Mouse (Mus musculus) spleen, adult 2 months (tissue): ENCODE data around the gene N4bp2. TPM values are rescaled to one million over a fixed set of nuclear protein-coding genes. Genes with fewer than 3 reads are reported as not detected.
A peak's percentile ranks its signal among the peaks of the same experiment; 100 is the strongest.

Experiments
- DNase-seq, 2 experiments: peaks; one replicate each; pipeline versions ENCODE4 v3.0.0 to v3.0.0-alpha.2; 2012 to 2021; ENCODE audit warnings: low spot score in 2 of 2, low read depth in 1 of 2
- H3K27ac ChIP-seq: fragments of 200-500 bp; 2 replicates; pipeline ENCODE4 v1.5.1; 2012; ENCODE audit warnings: low read length, inconsistent platforms; ENCODE audit not compliant: insufficient read depth
- H3K27me3 ChIP-seq: fragments of 200-500 bp; 2 replicates; pipeline ENCODE4 v1.6.1; 2012; ENCODE audit warnings: mild to moderate bottlenecking, moderate library complexity, low read length, inconsistent platforms; ENCODE audit not compliant: control insufficient read depth, insufficient read depth
- H3K36me3 ChIP-seq: fragments of 200-500 bp; 2 replicates; pipeline ENCODE4 v1.6.1; 2012; ENCODE audit warnings: mild to moderate bottlenecking, low read length, inconsistent platforms; ENCODE audit not compliant: control insufficient read depth, insufficient read depth
- H3K4me1 ChIP-seq: fragments of 200-500 bp; 2 replicates; pipeline ENCODE4 v1.6.1; 2011; ENCODE audit warnings: inconsistent platforms; ENCODE audit not compliant: control insufficient read depth, insufficient read depth, insufficient read length
- H3K4me3 ChIP-seq: fragments of 200-500 bp; 2 replicates; pipeline ENCODE4 v1.5.1; 2011; ENCODE audit warnings: mild to moderate bottlenecking, inconsistent platforms; ENCODE audit not compliant: insufficient read depth, insufficient read length; ENCODE audit errors: extremely low read depth
- CTCF ChIP-seq: fragments of 200-500 bp; IDR thresholded peaks from 2 replicates; pipeline ENCODE4 v1.5.1; 2011; ENCODE audit warnings: mild to moderate bottlenecking, inconsistent platforms; ENCODE audit not compliant: insufficient read depth, insufficient read length, insufficient replicate concordance; ENCODE audit errors: extremely low read depth
- POLR2A ChIP-seq: fragments of 200-500 bp; IDR thresholded peaks from 2 replicates; pipeline ENCODE4 v1.6.1; 2011; ENCODE audit warnings: low read depth, low read length, inconsistent platforms
- WGBS: fragments of 180-500 bp; shearing (Covaris S2); methylation state at CpG from one replicate; pipeline ENCODE4 v1.1.7; 2018; 5-methylcytosine and 5-hydroxymethylcytosine counted together
- polyA plus RNA-seq: library from polyadenylated mRNA; depleted of rRNA; stranded (reverse); fragments of >200 nt; gene quantifications from 2 replicates; pipeline ENCODE4 v1.2.3, GENCODE M21; 2012

N4bp2 gene
- polyA plus RNA-seq, 1 experiment, result 7.3 TPM

DNA sequence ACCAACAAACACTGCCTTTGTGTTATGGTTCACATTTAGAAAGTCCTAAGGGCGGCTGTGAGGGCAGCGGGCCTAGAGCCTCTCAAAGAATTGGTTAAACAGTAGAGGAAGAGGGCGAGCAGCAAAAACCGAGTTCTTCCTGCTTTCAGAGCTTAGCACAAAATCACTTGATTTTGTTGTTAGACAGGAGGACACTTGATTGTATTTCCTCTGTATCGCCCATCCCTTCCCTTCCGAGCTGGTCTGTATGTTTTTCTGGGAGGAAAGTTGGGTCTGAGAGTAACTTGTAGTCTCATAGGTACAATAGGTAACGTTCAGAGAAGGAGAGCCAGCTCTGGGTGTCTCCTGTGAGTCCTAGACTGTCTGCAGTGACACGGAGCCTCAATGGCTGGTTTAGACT, 63.8 kb downstream of the N4bp2 start:
- no peak overlapping the region for H3K4me3 ChIP-seq
- H3K4me1 ChIP-seq, result no peaks in the 10 kb centered on the region
- H3K27me3 ChIP-seq, result no peaks in the 10 kb centered on the region
- no peak for TF ChIP-seq POLR2A
- no peak for TF ChIP-seq CTCF
- WGBS, result 79% methylated on average over 8 of the region's 8 CpGs
- DNase-seq, result no peak
- peaks cover 14% of the 10 kb centered on the region for H3K36me3 ChIP-seq
- H3K27ac ChIP-seq, result peak overlapping the region; percentile 60

DNA sequence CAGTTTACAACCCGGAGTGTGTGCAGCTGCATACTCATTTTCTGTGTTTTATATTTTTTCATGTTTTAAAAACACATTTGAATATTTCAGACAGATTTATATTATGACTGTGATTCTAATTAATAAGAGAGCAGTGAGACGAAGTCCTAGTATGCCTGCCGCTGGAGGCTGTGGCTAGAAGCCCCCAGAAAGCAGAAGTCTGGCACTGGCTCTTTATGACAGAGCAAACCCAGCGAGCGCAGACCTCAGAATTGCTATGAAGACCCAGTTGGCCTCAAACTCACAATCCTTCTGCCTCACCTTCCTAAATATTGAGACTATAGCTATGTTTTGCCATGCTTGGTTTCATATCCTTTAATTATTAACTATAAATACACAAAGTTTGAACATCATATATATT, 64.9 kb downstream of the N4bp2 start:
- DNase-seq, result no peak
- no peaks in the 10 kb centered on the region for H3K27me3 ChIP-seq
- H3K4me1 ChIP-seq, result no peaks in the 10 kb centered on the region
- WGBS, result 67% methylated on average over 5 of the region's 5 CpGs
- no peak for TF ChIP-seq POLR2A
- TF ChIP-seq CTCF, result no peak
- no peak overlapping the region for H3K27ac ChIP-seq
- peaks cover 10% of the 10 kb centered on the region for H3K36me3 ChIP-seq
- H3K4me3 ChIP-seq, result no peak overlapping the region

DNA sequence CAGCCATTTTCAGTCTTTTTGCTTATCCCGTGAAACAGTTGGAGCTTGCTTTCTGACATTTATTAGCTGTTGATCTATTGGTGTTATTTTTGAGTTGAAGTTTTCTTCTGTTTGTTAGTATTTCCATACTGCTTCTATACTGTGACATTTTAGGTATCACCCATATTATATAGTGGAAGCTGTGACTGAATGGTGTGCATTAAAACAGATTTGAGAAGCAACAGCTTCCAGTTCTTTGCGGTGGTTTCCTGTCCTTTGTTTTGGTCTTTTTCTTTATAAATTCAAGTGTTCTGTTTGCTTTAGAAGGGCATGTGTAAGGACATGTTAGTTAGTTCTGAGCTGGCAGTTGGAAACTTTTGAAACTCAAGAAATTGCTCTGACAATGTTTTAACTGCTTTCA, 65.7 kb downstream of the N4bp2 start:
- Histone ChIP-seq H3K4me3 (no peak overlapping the region), H3K27me3 (no peaks in the 10 kb centered on the region), H3K4me1 (no peaks in the 10 kb centered on the region), H3K27ac (no peak overlapping the region), H3K36me3 (peaks cover 10% of the 10 kb centered on the region)
- 44% methylated on average over 2 of the region's 2 CpGs for WGBS
- TF ChIP-seq CTCF (no peak), POLR2A (no peak)
- DNase-seq, result no peak

DNA sequence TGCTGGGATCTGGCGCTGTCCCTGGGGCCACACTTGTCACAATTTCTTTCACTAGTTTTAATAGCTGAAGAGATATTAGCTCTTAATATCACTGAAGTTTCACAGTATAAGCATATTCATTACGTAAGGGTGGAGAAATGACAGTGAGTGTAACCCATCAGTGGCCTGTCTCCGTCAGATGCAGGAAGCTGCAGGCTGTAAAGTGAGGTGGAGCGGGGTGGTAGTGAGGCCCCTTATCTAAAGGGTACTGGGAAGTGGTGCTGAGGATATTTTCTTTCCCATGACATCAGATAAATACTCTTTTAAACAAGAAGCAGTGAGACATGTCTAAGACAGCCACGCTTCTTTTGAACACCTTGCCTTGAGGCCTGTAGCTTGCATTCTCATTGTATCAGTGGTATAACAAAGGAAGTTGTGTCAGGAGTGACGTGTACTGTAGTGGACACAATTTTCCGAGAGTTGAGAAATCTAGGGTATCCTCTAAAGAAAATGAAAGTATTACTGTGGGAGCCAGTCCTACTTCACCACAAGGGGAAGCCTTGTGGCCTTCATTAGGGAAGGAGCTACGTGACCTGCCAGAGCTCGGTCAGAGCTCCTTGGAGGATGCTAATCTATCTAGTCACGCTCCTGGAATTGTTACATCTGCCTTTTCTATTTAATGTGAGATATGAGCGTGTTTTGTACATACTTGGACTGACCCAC, 68.7 kb downstream of the N4bp2 start:
- no peak for DNase-seq
- Histone ChIP-seq H3K27ac (no peak overlapping the region), H3K27me3 (no peaks in the 10 kb centered on the region), H3K36me3 (peaks cover 3% of the 10 kb centered on the region), H3K4me1 (no peaks in the 10 kb centered on the region), H3K4me3 (no peak overlapping the region)
- 63% methylated on average over 11 of the region's 11 CpGs for WGBS
- TF ChIP-seq POLR2A (no peak), CTCF (no peak)

DNA sequence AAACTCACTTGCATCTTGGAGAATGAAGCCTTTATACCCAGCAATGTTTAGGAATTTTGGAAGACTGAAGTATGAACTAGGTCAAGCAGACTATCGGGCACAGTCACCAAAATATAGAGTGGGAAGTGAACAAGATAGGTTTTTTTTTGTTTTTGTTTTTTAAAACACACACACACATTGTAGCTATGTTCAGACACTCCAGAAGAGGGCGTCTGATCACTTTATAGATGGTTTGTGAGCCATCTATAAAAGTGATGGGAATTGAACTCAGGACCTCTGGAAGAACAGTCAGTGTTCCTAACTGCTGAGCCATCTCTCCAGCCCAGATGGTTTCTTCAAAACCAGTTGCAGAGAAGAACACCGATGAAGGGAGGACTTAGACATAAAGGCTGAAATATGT, 69.8 kb downstream of the N4bp2 start:
- TF ChIP-seq CTCF, result no peak
- TF ChIP-seq POLR2A, result no peak
- 85% methylated on average over 3 of the region's 3 CpGs for WGBS
- Histone ChIP-seq H3K4me1 (no peaks in the 10 kb centered on the region), H3K27ac (no peak overlapping the region), H3K4me3 (no peak overlapping the region), H3K27me3 (no peaks in the 10 kb centered on the region), H3K36me3 (no peaks in the 10 kb centered on the region)
- no peak for DNase-seq

DNA sequence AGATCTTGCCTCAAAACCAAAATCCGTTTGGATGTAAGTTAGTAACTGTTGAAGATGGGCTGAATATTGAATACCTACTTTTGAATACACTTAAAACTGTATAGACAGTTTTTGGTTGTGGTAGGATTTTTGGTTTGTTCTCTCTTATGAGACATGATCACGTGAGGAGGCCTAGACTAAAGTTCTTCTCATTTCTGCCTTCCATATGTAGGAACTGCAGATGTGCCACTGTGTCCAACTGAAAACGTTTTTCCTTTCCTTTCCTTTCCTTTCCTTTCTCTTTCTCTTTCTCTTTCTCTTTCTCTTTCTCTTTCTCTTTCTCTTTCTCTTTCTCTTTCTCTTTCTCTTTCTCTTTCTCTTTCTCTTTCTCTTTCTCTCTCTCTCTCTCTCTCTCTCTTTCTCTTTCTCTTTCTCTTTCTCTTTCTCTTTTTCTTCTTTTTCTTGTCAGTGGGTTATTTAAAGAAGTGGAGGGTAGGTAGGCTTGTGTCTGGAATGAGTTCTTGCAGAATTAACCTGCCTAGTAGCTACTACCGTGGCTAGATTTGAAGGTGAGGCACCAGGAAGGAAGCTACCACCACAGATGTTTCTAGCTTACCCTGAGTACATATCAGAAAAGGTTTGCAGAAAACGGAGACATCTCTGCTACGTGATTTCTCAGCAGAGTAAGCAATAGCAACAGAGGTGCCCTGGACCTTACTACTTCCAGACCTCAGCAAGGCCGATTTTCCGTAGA, 70.6 kb downstream of the N4bp2 start:
- Histone ChIP-seq H3K27me3 (no peaks in the 10 kb centered on the region), H3K27ac (no peak overlapping the region), H3K4me3 (no peak overlapping the region), H3K36me3 (no peaks in the 10 kb centered on the region), H3K4me1 (no peaks in the 10 kb centered on the region)
- WGBS, result 84% methylated on average over 8 of the region's 8 CpGs
- no peak for DNase-seq
- TF ChIP-seq CTCF (no peak), POLR2A (no peak)

DNA sequence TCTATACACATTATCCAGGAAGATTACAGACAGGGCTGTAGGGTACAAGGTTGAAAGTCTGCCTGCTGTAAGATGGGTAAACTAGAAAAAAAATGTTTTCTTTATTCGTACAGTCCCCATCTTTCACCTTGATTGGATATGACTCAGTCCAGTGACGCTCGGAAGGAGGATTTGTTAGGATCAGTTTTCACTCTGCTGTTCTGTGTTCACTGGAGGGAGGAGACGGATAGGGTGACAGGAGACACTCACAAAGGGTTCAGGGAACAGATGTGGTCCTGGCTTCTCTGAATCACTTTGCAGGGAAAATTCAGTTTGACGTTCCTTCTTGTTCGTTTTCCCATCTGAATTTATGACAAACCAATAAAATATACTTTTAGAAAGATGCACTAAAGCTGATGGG, 74.7 kb downstream of the N4bp2 start:
- H3K36me3 ChIP-seq, result no peaks in the 10 kb centered on the region
- no peak for DNase-seq
- no peaks in the 10 kb centered on the region for H3K4me1 ChIP-seq
- H3K27ac ChIP-seq, result no peak overlapping the region
- no peak overlapping the region for H3K4me3 ChIP-seq
- TF ChIP-seq CTCF, result no peak
- no peak for TF ChIP-seq POLR2A
- WGBS, result 96% methylated on average over 6 of the region's 6 CpGs
- no peaks in the 10 kb centered on the region for H3K27me3 ChIP-seq
